Mouse (Mus musculus): ENCODE results near the gene Pou3f3. TPM values are rescaled to one million over a fixed set of nuclear protein-coding genes. Genes with fewer than 3 reads are reported as not detected.

The Pou3f3 gene
- polyA plus RNA-seq (2015; fragmentation: Nextera tagmentation; extraction: Ambion mirVana), result 37.1 and 44.2 TPM in 2 replicates

DNA sequence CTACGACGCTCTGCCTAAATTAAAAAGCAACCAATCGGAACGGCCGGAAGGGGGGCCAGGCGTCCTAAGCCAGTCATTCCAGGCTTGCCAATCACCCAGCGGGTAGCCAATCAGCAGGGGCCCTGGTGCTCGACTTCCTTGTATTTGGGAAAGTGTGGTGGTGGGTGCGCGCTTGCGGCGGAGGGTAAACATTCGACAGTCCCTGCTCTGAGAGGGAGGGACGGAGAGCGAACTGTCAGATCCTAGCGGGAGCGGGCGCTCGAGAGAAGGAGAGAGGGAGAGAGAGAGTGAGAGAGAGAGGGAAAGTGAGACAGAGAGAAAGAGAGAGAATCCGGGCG is at the start of gene Pou3f3:
Gene Pou3f3, plus strand, starts transcription at position 191 of the 338 bp plus-strand sequence.
- H3K4me3 ChIP-seq, result peak within 1 kb of the TSS; percentile 99
- H3K36me3 ChIP-seq (ENCODE audit: poor library complexity, severe bottlenecking), result peaks cover 25% of the 10 kb centered on the region
- H3K9me3 ChIP-seq (replicated peaks), result no peaks in the 10 kb centered on the region
- H3K27me3 ChIP-seq, result no peaks in the 10 kb centered on the region
- WGBS, result under 1% methylated on average over 21 of the region's 21 CpGs
- peak; percentile 88 for ATAC-seq
- peak within 1 kb of the TSS; percentile 100 for H3K27ac ChIP-seq
- H3K4me1 ChIP-seq, result no peaks in the 10 kb centered on the region
- H3K9ac ChIP-seq, result peak within 1 kb of the TSS; percentile 100
- H3K4me2 ChIP-seq, result peak within 1 kb of the TSS; percentile 98

DNA sequence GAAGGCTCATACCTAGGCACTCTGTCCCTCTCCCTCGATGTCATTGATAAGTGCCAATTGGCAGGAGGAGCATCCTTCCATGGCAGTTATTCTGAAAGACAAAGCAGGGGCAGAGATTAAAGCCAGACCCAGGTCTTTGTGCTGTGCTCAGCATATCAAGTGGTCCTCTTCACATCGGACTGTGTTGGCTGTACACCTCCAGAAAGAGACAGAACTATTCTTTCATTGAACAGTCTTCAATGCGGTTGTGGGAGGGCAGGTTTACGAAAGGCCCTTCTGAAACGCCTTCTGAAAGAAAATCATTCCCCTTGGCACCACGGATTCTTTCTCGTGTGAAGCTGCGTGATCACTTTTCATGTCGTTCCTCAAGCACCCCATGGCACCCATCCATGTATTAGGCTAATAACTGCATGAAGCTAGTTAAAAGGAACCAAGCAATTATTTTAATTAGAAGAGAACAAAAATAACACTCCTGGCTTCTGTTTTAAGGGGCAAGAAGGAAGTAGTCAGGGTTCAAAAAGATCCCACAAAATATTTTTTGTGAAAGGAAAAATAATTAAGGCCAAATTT is 47.1 kb upstream of the Pou3f3 start:
- WGBS, result 50% methylated on average over 9 of the region's 9 CpGs
- ATAC-seq, result peak; percentile 68; the same call in 1 of the 2 replicates
- Histone ChIP-seq H3K9ac (no peak overlapping the region), H3K9me3 (replicated peaks) (no peaks in the 10 kb centered on the region), H3K4me3 (no peak overlapping the region), H3K27me3 (no peaks in the 10 kb centered on the region), H3K36me3 (ENCODE audit: poor library complexity, severe bottlenecking) (peaks cover 47% of the 10 kb centered on the region), H3K4me1 (peaks cover 26% of the 10 kb centered on the region), H3K27ac (peak overlapping the region; percentile 59; the same call in 1 of the 2 replicates), H3K4me2 (no peak overlapping the region)

GRCm38 (mm10) chr1:42651461-42651860 is 44.1 kb upstream of the Pou3f3 start:
- H3K9ac ChIP-seq, result no peak overlapping the region

GRCm38 (mm10) chr1:42667546-42667945 is 28.0 kb upstream of the Pou3f3 start:
- Histone ChIP-seq H3K9me3 (replicated peaks) (0 out of 2 replicates have a peak, but pooled peaks cover 4% of the 10 kb centered on the region), H3K36me3 (ENCODE audit: poor library complexity, severe bottlenecking) (peaks cover 49% of the 10 kb centered on the region), H3K4me2 (no peak overlapping the region), H3K4me1 (no peaks in the 10 kb centered on the region), H3K27me3 (no peaks in the 10 kb centered on the region), H3K4me3 (no peak overlapping the region), H3K9ac (no peak overlapping the region), H3K27ac (no peak overlapping the region)
- no peak for ATAC-seq
- WGBS, result 65% methylated on average over 1 of the region's 1 CpGs

More at GRCm38 (mm10) chr1:42651461-42651860, 44.1 kb upstream of the Pou3f3 start:
- peaks cover 32% of the 10 kb centered on the region for H3K36me3 ChIP-seq (ENCODE audit: poor library complexity, severe bottlenecking)
- no peak for ATAC-seq
- no peak overlapping the region for H3K4me2 ChIP-seq
- no peaks in the 10 kb centered on the region for H3K27me3 ChIP-seq
- WGBS, result 92% methylated on average over 15 of the region's 15 CpGs
- H3K4me3 ChIP-seq, result no peak overlapping the region
- peak overlapping the region; percentile 59 for H3K27ac ChIP-seq
- no peaks in the 10 kb centered on the region for H3K9me3 ChIP-seq (replicated peaks)
- peaks cover 29% of the 10 kb centered on the region for H3K4me1 ChIP-seq

- Histone ChIP-seq H3K4me3 (peak overlapping the region; percentile 16; the same call in 1 of the 2 replicates), H3K27ac (peak overlapping the region; percentile 79; the same call in 1 of the 2 replicates), H3K9ac (peak overlapping the region; percentile 56), H3K36me3 (ENCODE audit: poor library complexity, severe bottlenecking) (peaks cover 12% of the 10 kb centered on the region), H3K4me2 (peak overlapping the region; percentile 52), H3K4me1 (peaks cover 84% of the 10 kb centered on the region), H3K9me3 (replicated peaks) (no peaks in the 10 kb centered on the region), H3K27me3 (no peaks in the 10 kb centered on the region)
- WGBS, result 45% methylated on average over 3 of the region's 3 CpGs
- no peak for ATAC-seq
Observed at GRCm38 (mm10) chr1:42680673-42681072, 14.9 kb upstream of the Pou3f3 start.

- Histone ChIP-seq H3K4me1 (peaks cover 83% of the 10 kb centered on the region), H3K27ac (no peak overlapping the region), H3K9me3 (replicated peaks) (no peaks in the 10 kb centered on the region), H3K4me2 (peak overlapping the region; percentile 29), H3K36me3 (ENCODE audit: poor library complexity, severe bottlenecking) (peaks cover 5% of the 10 kb centered on the region; the same call in 1 of the 2 replicates), H3K27me3 (no peaks in the 10 kb centered on the region), H3K9ac (no peak overlapping the region), H3K4me3 (0 out of 2 replicates have a peak overlapping the region, but pooled peaks have one; percentile 9)
- WGBS, result 31% methylated on average over 5 of the region's 5 CpGs
- ATAC-seq, result no peak
Observed at GRCm38 (mm10) chr1:42681762-42682161, 13.8 kb upstream of the Pou3f3 start.

DNA sequence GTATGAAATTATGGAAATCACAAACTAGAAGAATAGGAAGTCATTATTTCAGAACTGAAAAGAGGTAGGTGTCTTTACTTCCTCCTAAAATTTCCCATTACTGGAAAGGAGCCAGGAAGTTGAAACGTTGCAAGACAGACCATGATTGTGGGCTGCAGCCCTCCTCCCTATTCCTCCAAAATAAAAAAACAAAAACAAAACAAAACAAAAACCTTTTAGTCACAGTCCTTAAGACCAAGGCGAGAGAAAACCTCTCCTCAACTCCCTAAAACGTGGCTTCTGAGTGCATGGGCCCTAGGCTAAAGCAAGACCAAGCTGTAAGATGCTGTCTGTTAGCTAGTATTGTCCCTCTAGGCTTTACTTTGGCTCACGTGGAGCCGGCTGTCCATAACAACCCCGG is 11.7 kb upstream of the Pou3f3 start:
- no peak; the same call in 1 of the 2 replicates for ATAC-seq
- Histone ChIP-seq H3K4me2 (peak overlapping the region; percentile 98), H3K4me1 (peaks cover 79% of the 10 kb centered on the region), H3K9ac (peak overlapping the region; percentile 96), H3K27me3 (no peaks in the 10 kb centered on the region), H3K4me3 (peak overlapping the region; percentile 99), H3K36me3 (ENCODE audit: poor library complexity, severe bottlenecking) (no peaks in the 10 kb centered on the region), H3K27ac (peak overlapping the region; percentile 100), H3K9me3 (replicated peaks) (no peaks in the 10 kb centered on the region)
- WGBS, result 2% methylated on average over 6 of the region's 6 CpGs

DNA sequence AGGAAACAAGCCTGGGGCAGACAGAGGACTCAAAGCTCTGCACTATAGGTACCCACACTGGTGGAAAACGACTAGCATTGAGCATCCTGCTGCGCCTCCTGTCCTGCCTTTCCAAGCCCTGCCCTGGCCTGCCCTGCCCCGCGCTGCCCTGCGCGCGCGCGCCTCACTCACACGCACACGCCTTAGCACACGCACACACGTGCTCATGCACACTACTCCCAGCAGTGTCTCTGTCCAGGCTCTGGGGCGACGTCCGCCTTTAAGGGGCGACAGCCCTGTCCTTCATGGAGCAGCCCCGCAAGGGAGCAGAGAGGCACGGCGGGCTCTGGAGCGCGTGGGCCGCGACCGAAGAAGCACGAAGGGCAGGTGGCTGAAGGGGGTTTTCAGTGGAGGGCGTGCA is 11.2 kb upstream of the Pou3f3 start:
- ATAC-seq, result peak; percentile 62
- Histone ChIP-seq H3K4me2 (peak overlapping the region; percentile 98), H3K4me3 (peak overlapping the region; percentile 99), H3K27me3 (no peaks in the 10 kb centered on the region), H3K9ac (peak overlapping the region; percentile 96), H3K36me3 (ENCODE audit: poor library complexity, severe bottlenecking) (no peaks in the 10 kb centered on the region), H3K9me3 (replicated peaks) (no peaks in the 10 kb centered on the region), H3K27ac (peak overlapping the region; percentile 100), H3K4me1 (peaks cover 79% of the 10 kb centered on the region)
- under 1% methylated on average over 27 of the region's 27 CpGs for WGBS

GRCm38 (mm10) chr1:42684783-42685182 is 10.8 kb upstream of the Pou3f3 start:
- Histone ChIP-seq H3K36me3 (ENCODE audit: poor library complexity, severe bottlenecking) (no peaks in the 10 kb centered on the region), H3K27ac (peak overlapping the region; percentile 100), H3K9me3 (replicated peaks) (no peaks in the 10 kb centered on the region), H3K27me3 (no peaks in the 10 kb centered on the region), H3K9ac (peak overlapping the region; percentile 96), H3K4me3 (peak overlapping the region; percentile 99), H3K4me1 (peaks cover 79% of the 10 kb centered on the region), H3K4me2 (peak overlapping the region; percentile 98)
- under 1% methylated on average over 20 of the region's 21 CpGs for WGBS
- ATAC-seq, result peak; percentile 57

GRCm38 (mm10) chr1:42685321-42685960 is 10.1 kb upstream of the Pou3f3 start:
- ATAC-seq, result no peak
- Histone ChIP-seq H3K36me3 (ENCODE audit: poor library complexity, severe bottlenecking) (no peaks in the 10 kb centered on the region), H3K27me3 (no peaks in the 10 kb centered on the region), H3K9me3 (replicated peaks) (no peaks in the 10 kb centered on the region), H3K4me2 (peak overlapping the region; percentile 98), H3K4me3 (peak overlapping the region; percentile 99), H3K27ac (peak overlapping the region; percentile 100), H3K4me1 (peaks cover 78% of the 10 kb centered on the region), H3K9ac (peak overlapping the region; percentile 96)
- WGBS, result 3% methylated on average over 11 of the region's 11 CpGs

DNA sequence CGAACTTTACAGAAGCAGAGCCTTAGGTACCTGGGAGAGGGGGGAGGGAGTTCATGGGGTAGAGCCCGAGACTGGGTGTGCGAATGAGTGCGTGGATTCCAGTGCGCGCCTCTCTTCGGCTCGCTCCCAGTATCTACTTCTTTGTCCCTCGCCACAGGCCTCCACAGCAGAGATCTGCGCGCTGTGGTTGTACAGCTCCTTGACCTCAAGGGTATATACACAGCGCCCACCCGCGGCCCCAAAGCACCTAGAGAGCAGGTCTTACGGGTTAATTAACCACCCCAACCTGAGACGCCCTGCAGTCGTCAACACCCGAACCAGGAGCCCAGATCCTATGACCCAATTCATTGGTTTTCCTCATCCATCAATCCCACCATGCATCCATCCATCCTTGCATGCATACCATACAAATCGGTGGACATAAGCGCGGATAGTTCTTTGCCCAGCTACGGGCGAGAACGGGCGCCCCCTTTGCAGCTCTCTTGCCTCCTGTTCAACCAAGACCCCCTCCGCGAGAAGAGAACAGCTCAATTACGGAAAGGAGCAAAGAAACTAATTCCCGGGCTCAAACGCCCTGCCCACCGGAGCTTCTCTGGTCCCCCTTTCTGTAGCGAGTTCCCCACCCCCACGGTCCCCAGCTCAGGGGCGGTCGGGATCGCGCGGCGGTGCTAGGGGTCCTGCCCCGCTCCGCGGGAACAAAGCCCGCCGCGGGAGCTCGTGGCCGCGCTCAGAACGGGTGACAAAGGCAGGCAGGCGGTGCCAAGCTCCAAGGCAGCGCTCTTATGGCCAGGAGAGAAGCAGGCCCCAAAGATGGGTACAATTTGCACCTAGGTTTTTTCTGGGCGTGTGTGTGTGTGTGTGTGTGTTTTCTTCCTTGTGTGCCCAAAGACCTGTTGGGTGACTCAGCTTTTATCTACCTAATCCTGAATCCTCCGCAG is 9.1 kb upstream of the Pou3f3 start:
- no peaks in the 10 kb centered on the region for H3K9me3 ChIP-seq (replicated peaks)
- H3K4me2 ChIP-seq, result peak overlapping the region; percentile 98
- peak; percentile 60 for ATAC-seq
- H3K27me3 ChIP-seq, result no peaks in the 10 kb centered on the region
- no peaks in the 10 kb centered on the region for H3K36me3 ChIP-seq (ENCODE audit: poor library complexity, severe bottlenecking)
- H3K4me1 ChIP-seq, result peaks cover 71% of the 10 kb centered on the region
- H3K9ac ChIP-seq, result peak overlapping the region; percentile 96
- WGBS, result under 1% methylated on average over 53 of the region's 53 CpGs
- peak overlapping the region; percentile 100 for H3K27ac ChIP-seq
- peak overlapping the region; percentile 99 for H3K4me3 ChIP-seq

Measured in forebrain, embryonic 13.5 days (tissue).